Mouse (Mus musculus) olfactory bulb, adult 2 months (tissue): ENCODE results near the gene Enpp4. TPM values are rescaled to one million over a fixed set of nuclear protein-coding genes. Genes with fewer than 3 reads are reported as not detected.

Source experiments
- H3K27ac ChIP-seq: fragments of 200-500 bp; 2 replicates; pipeline ENCODE4 v1.5.1; 2012; ENCODE audit warnings: low read depth, low read length; ENCODE audit not compliant: insufficient read depth
- H3K4me1 ChIP-seq: fragments of 200-500 bp; 2 replicates; pipeline ENCODE4 v1.6.1; 2012; ENCODE audit warnings: low read length; ENCODE audit not compliant: control insufficient read depth, insufficient read depth
- H3K4me3 ChIP-seq: fragments of 200-500 bp; 2 replicates; pipeline ENCODE4 v1.5.1; 2012; ENCODE audit warnings: mild to moderate bottlenecking, low read depth, low read length, moderate library complexity; ENCODE audit not compliant: insufficient read depth
- CTCF ChIP-seq: fragments of 200-500 bp; IDR thresholded peaks from 2 replicates; pipeline ENCODE4 v1.5.1; 2012; ENCODE audit warnings: low read depth, mild to moderate bottlenecking, low read length, moderate library complexity; ENCODE audit not compliant: insufficient read depth
- POLR2A ChIP-seq: fragments of 200-500 bp; IDR thresholded peaks from 2 replicates; pipeline ENCODE4 v1.6.1; 2012; ENCODE audit warnings: mild to moderate bottlenecking, low read depth, low read length, moderate library complexity; ENCODE audit not compliant: insufficient read depth
- WGBS: fragments of 180-500 bp; shearing (Covaris S2); methylation state at CpG from one replicate; pipeline ENCODE4 v1.1.7; 2018; 5-methylcytosine and 5-hydroxymethylcytosine counted together
- polyA plus RNA-seq: library from polyadenylated mRNA; stranded (reverse); fragments of >200 nt; gene quantifications from 2 replicates; pipeline ENCODE4 v1.2.4, GENCODE M21; 2012; ENCODE audit warnings: low replicate concordance; ENCODE audit not compliant: missing spikeins, insufficient read depth, insufficient read length

The Enpp4 gene
- polyA plus RNA-seq, 1 experiment: not detected

DNA sequence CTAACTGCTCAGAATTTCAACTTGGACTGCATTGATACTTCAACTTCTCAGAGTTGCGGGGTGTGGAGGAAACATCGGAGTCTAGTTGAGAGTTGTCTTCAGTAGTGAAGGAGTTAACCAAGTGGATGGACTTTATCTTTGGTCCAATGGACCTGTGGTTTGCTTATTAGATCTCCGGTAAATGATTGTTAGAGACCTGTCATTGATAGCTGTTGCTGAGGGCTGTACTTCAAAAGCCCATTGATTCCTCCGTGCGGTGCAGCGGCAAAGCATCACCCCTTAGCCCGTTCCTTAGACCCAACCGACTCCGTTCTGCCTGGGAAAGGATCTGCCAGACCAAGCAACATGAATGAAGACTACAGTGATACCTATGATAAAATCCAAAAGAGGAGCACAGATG, 28.9 kb upstream of the Enpp4 start:
- Histone ChIP-seq H3K4me1 (no peaks in the 10 kb centered on the region), H3K4me3 (no peak overlapping the region), H3K27ac (no peak overlapping the region)
- WGBS: 70% methylated on average over 9 of the region's 9 CpGs
- no peak for TF ChIP-seq POLR2A
- TF ChIP-seq CTCF: no peak

DNA sequence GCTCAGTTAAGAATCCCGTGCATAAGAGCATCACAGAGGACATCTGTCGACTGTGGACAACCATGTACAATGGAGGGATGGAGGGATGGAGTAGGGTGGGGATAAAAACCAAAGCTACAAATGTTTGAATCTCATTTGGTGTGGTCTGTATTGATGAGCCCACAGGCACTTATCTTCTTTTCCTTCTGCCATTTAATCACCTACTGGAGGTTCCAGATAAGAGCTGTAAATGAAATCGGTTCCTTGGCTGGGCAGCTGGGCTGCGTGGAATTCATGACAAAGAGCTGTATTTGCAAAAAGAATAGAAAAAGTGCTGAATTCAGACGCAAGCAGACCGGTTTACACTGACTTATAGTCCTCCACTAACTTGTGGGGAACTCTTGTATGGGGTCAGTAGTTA, 28.5 kb upstream of the Enpp4 start:
- Histone ChIP-seq H3K4me1 (no peaks in the 10 kb centered on the region), H3K4me3 (no peak overlapping the region), H3K27ac (no peak overlapping the region)
- 73% methylated on average over 6 of the region's 6 CpGs for WGBS
- no peak for TF ChIP-seq POLR2A
- TF ChIP-seq CTCF: no peak

DNA sequence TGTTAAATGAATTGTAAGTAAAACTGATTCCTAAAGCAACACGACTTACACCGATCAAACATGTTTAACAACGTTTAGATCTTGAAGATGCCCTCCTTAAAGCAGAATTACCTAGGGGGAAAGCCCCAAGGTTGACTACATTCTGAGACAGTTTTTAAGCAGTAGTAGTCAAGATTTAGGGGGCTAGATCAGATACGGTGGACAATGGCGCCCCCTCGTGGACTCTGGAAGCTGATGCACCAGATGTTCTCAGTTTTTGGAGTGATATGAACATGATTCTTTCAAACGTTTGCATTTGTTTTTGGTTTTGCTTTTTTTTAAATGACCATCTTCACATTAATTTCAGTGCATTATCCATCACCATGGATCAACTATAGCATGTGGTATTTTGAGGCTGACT, 24.8 kb upstream of the Enpp4 start:
- Histone ChIP-seq H3K27ac (no peak overlapping the region), H3K4me1 (no peaks in the 10 kb centered on the region), H3K4me3 (no peak overlapping the region)
- TF ChIP-seq CTCF: no peak
- no peak for TF ChIP-seq POLR2A
- 13% methylated on average over 7 of the region's 7 CpGs for WGBS

DNA sequence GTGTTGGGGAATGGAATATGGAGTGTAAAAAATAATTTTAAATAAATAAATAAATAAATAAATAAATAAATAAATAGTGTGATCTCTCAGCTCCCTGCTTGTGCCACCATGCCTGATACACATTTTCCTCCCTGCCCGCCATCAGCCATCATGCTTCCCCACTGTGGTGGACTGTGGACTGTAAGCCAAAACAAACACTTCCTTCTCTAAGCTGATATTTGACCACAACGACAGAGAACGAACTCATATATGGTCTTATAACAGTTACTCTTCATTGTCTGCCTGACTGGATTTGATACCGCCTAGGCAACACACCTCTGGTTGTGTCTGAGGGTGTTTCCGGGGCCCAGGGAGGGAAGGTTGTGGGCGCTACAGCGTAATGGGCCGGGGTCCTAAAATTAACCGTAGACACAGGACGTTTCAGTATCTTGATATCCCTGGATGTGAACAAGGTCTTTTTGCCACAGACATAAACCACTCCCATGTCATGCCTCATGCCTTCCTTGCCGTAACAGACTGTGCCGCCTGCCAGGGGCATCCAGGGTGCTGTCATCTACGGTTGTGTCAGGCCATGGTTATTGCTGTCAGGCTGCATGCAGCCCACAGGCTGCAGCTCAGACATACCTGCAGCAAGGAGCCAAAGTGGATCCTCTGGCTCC, 23.6 kb upstream of the Enpp4 start:
- TF ChIP-seq CTCF (no peak), POLR2A (no peak)
- no peaks in the 10 kb centered on the region for H3K4me1 ChIP-seq
- WGBS: 88% methylated on average over 13 of the region's 13 CpGs

DNA sequence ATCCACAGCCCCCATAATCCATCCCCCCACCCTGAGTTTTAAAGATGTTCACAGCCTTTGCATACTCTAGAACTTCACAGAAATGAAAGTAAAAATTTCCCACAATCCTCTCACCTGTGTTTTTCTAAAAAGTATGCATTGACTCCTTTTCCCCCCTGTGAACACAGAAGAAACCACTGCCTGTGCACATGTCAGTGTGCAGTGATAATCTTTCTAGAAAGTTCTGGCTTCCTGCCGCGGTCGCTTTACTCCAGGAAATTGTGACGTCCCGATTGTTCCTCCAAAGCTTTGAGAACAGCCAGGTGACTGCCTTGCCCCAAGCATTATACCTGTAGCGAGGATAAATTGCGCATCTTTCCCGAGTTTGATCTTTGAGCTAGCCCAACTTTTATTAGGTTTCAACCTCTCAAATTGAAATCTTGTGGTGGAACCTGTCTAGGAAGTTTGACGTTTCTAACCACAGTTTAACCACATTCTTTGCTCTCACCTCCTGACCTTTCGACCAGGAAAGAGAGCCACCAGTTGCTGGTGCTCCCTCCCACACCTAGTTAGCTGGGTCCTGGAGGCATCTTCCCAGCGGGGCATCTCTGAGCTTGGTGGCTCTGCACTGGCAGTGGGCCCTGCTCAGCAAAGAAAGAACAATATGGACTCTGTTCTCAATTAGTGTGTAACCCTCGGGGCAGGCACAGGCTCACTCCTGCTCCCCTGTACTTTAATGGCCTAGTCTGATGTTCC, 15.9 kb upstream of the Enpp4 start:
- H3K27ac ChIP-seq: no peak overlapping the region

More for the DNA sequence above, 23.6 kb upstream of the Enpp4 start:
- H3K27ac ChIP-seq: no peak overlapping the region
- no peak overlapping the region for H3K4me3 ChIP-seq

DNA sequence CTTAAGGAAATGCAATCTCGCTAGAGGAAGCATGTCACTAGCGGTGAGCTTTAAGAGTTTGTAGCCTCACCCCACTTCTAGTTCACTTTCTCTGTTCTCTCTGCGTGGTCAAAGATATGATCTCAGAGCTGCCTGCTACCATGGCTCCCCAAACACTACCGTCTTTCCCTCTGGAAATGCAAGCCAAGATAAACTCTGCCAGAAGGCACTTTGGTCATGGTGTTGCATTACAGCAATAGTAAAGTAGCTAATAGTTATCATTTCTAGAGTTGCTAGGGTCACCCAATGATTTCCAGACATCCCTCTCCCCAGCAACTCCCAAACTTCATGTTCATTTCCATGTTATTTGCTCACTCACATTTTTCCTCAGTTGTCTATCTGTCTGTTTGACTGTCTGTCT, 12.6 kb upstream of the Enpp4 start:
- no peaks in the 10 kb centered on the region for H3K4me1 ChIP-seq
- H3K27ac ChIP-seq: no peak overlapping the region
- TF ChIP-seq POLR2A (no peak), CTCF (no peak)
- WGBS: 86% methylated on average over 4 of the region's 4 CpGs
- H3K4me3 ChIP-seq: no peak overlapping the region

More for the DNA sequence above, 15.9 kb upstream of the Enpp4 start:
- Histone ChIP-seq H3K4me3 (no peak overlapping the region), H3K4me1 (no peaks in the 10 kb centered on the region)
- TF ChIP-seq POLR2A: no peak
- no peak for TF ChIP-seq CTCF
- 84% methylated on average over 12 of the region's 12 CpGs for WGBS

DNA sequence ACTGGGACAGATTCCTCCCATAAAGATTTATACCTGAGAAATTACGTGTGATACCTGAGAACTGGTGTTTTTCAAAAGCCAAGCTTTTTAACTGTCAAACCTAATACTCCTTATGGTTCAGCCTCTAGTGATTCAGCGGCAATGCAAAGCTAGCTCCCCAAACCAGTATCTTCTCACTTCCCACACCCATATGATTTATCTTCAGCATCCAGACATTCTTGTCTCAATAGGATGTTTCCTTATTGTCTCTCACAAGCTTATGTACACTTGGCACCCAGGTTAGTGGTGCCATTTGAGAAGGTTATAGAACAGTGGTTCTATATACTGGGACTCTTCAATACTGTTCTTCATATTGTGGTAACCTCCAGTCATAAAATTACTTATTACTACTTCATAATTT, 12.1 kb upstream of the Enpp4 start:
- WGBS: 80% methylated on average over 2 of the region's 2 CpGs
- TF ChIP-seq CTCF (no peak), POLR2A (no peak)
- Histone ChIP-seq H3K4me1 (no peaks in the 10 kb centered on the region), H3K27ac (no peak overlapping the region), H3K4me3 (no peak overlapping the region)

DNA sequence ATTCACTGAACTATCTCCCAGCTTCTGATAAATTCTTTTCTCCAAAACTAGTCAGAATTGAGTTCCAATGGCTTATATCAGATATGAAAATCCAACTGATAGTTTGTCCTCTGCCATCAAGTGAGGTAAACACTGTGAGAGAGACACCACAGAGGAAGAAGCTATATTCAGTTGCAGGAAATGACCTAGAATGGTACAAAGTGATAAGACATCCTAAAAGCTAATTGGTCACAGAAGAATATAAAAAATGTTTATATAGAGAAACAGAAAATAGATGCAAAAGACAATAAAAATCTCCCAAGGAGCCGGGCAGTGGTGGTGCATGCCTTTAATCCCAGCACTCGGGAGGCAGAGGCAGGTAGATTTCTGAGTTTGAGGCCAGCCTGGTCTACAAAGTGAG, 11.0 kb upstream of the Enpp4 start:
- no peak overlapping the region for H3K4me3 ChIP-seq
- no peak overlapping the region for H3K27ac ChIP-seq
- no peaks in the 10 kb centered on the region for H3K4me1 ChIP-seq
- TF ChIP-seq POLR2A (no peak), CTCF (no peak)
- WGBS: 87% methylated on average over 2 of the region's 2 CpGs

DNA sequence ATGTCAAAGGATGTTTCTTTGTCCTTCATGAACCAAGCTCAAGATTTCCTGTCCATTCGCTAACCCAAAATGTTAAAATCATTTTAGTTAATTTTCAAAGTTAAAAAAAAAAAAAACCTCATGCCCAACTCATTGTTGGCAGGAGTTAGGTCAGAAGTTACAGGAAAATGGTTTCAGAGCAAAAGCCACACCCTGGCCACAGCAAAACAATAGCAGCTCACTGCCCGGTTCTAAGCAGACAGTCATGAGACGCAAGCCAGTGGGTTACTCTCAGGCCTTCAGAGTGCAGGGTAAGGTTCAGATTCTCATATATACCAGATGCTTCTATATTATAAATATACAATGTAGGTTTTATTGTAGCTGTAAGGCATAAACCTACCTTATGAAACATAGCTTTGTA, 2.7 kb upstream of the Enpp4 start:
- 80% methylated on average over 3 of the region's 3 CpGs for WGBS
- H3K4me3 ChIP-seq: no peak overlapping the region
- TF ChIP-seq CTCF (no peak), POLR2A (no peak)
- no peak overlapping the region for H3K27ac ChIP-seq
- no peaks in the 10 kb centered on the region for H3K4me1 ChIP-seq
